Mouse (Mus musculus) bone marrow macrophage, adult 2 months (primary cell): ENCODE measurements around the gene Sorcs3. TPM values are rescaled to one million over a fixed set of nuclear protein-coding genes. Genes with fewer than 3 reads are reported as not detected.

Experiments
- H3K27ac ChIP-seq: 2 replicates; pipeline ENCODE4 v1.5.1; 2012; ENCODE audit warnings: low read depth, low read length; ENCODE audit not compliant: insufficient read depth
- H3K4me1 ChIP-seq: 2 replicates; pipeline ENCODE4 v1.6.1; 2012; ENCODE audit warnings: low read length; ENCODE audit not compliant: control insufficient read depth, insufficient read depth
- H3K4me3 ChIP-seq: 2 replicates; pipeline ENCODE4 v1.5.1; 2012; ENCODE audit warnings: mild to moderate bottlenecking, low read length, moderate library complexity; ENCODE audit not compliant: insufficient read depth
- CTCF ChIP-seq: IDR thresholded peaks from 2 replicates; pipeline ENCODE4 v1.5.1; 2012; ENCODE audit warnings: low read depth, mild to moderate bottlenecking, low read length, moderate library complexity
- POLR2A ChIP-seq: IDR thresholded peaks from 2 replicates; pipeline ENCODE4 v1.6.1; 2012; ENCODE audit warnings: mild to moderate bottlenecking, low read depth, low read length, borderline replicate concordance
- polyA plus RNA-seq: library from polyadenylated mRNA; stranded (reverse); fragments of >200 nt; gene quantifications from 2 replicates; pipeline ENCODE4 v1.2.4, GENCODE M21; 2012; ENCODE audit not compliant: missing spikeins, insufficient read depth, insufficient read length

The Sorcs3 gene
- not detected in 2 replicates for polyA plus RNA-seq

GRCm38 (mm10) chr19:48205929-48206814, at the start of gene Sorcs3:
Gene Sorcs3 (plus strand): TSS chr19:48206025.
- H3K27ac ChIP-seq, result no peak within 1 kb of the TSS
- H3K4me3 ChIP-seq, result no peak within 1 kb of the TSS
- no peak for TF ChIP-seq POLR2A
- no peak for TF ChIP-seq CTCF
- H3K4me1 ChIP-seq, result no peaks in the 10 kb centered on the region

- Histone ChIP-seq H3K4me1 (no peaks in the 10 kb centered on the region), H3K4me3 (no peak overlapping the region), H3K27ac (no peak overlapping the region)
- no peak for TF ChIP-seq POLR2A
These were observed 40.5 kb upstream of the Sorcs3 start for GRCm38 (mm10) chr19:48165341-48165740.

GRCm38 (mm10) chr19:48167110-48167509, 38.7 kb upstream of the Sorcs3 start:
- Histone ChIP-seq H3K27ac (no peak overlapping the region), H3K4me3 (no peak overlapping the region), H3K4me1 (no peaks in the 10 kb centered on the region)
- TF ChIP-seq POLR2A, result no peak
- no peak for TF ChIP-seq CTCF

GRCm38 (mm10) chr19:48168284-48168683, 37.5 kb upstream of the Sorcs3 start:
- TF ChIP-seq POLR2A (no peak), CTCF (no peak)
- Histone ChIP-seq H3K4me1 (no peaks in the 10 kb centered on the region), H3K4me3 (no peak overlapping the region), H3K27ac (no peak overlapping the region)

GRCm38 (mm10) chr19:48174717-48175116, 31.1 kb upstream of the Sorcs3 start:
- no peak overlapping the region for H3K27ac ChIP-seq
- TF ChIP-seq CTCF, result no peak
- TF ChIP-seq POLR2A, result no peak
- H3K4me1 ChIP-seq, result no peaks in the 10 kb centered on the region
- H3K4me3 ChIP-seq, result no peak overlapping the region

- no peak for TF ChIP-seq POLR2A
- TF ChIP-seq CTCF, result no peak
- H3K4me3 ChIP-seq, result no peak overlapping the region
- no peak overlapping the region for H3K27ac ChIP-seq
- H3K4me1 ChIP-seq, result no peaks in the 10 kb centered on the region
These were observed 1.8 kb upstream of the Sorcs3 start for GRCm38 (mm10) chr19:48203928-48204470.

- H3K4me3 ChIP-seq, result no peak overlapping the region
- TF ChIP-seq POLR2A (no peak), CTCF (no peak)
- H3K4me1 ChIP-seq, result no peaks in the 10 kb centered on the region
- H3K27ac ChIP-seq, result no peak overlapping the region
These were observed 1.3 kb upstream of the Sorcs3 start for GRCm38 (mm10) chr19:48204476-48204875.

- H3K27ac ChIP-seq, result no peak overlapping the region
- H3K4me3 ChIP-seq, result no peak overlapping the region
- no peak for TF ChIP-seq POLR2A
- TF ChIP-seq CTCF, result no peak
- H3K4me1 ChIP-seq, result no peaks in the 10 kb centered on the region
These were observed 698 bp upstream of the Sorcs3 start for GRCm38 (mm10) chr19:48204892-48205761.

GRCm38 (mm10) chr19:48206861-48207730, 1.3 kb downstream of the Sorcs3 start:
- TF ChIP-seq POLR2A (no peak), CTCF (no peak)
- H3K4me1 ChIP-seq, result no peaks in the 10 kb centered on the region
- no peak overlapping the region for H3K4me3 ChIP-seq
- no peak overlapping the region for H3K27ac ChIP-seq
